Mouse (Mus musculus) limb, embryonic 13.5 days (tissue): ENCODE data around the gene Gm7982. TPM values are rescaled to one million over a fixed set of nuclear protein-coding genes. Genes with fewer than 3 reads are reported as not detected.
"Not testable (repeated sequence)": the region's sequence is repeated elsewhere in the genome, so short reads cannot be mapped to it uniquely, and the experiment has no call there.

Experiments used
- ATAC-seq: fragments of 200-750 bp; cut with Nextera tagmentation; 2 replicates; pipeline ENCODE4 v1.8.0; 2017; ENCODE audit warnings: low read depth, moderate number of reproducible peaks, moderate TSS enrichment; ENCODE audit not compliant: low FRiP score
- H3K27ac ChIP-seq: fragments of 300-500 bp; sonication (generic); 2 replicates; pipeline ENCODE4 v1.5.1; 2015; ENCODE audit warnings: inconsistent platforms, mild to moderate bottlenecking, moderate library complexity
- H3K27me3 ChIP-seq: fragments of 300-500 bp; sonication (generic); 2 replicates; pipeline ENCODE4 v1.6.1; 2015; ENCODE audit warnings: mild to moderate bottlenecking, inconsistent platforms
- H3K36me3 ChIP-seq: fragments of 300-500 bp; sonication (generic); 2 replicates; pipeline ENCODE4 v1.6.1; 2015; ENCODE audit warnings: inconsistent platforms, mild to moderate bottlenecking, moderate library complexity
- H3K4me1 ChIP-seq: fragments of 300-500 bp; sonication (generic); 2 replicates; pipeline ENCODE4 v1.6.1; 2015; ENCODE audit warnings: inconsistent platforms
- H3K4me2 ChIP-seq: fragments of 300-500 bp; sonication (generic); replicated peaks from 2 replicates; pipeline ENCODE4 v1.6.1; 2015; ENCODE audit warnings: inconsistent platforms, mild to moderate bottlenecking, moderate library complexity
- H3K4me3 ChIP-seq: fragments of 300-500 bp; sonication (generic); 2 replicates; pipeline ENCODE4 v1.5.1; 2015; ENCODE audit warnings: moderate library complexity, mild to moderate bottlenecking, inconsistent platforms
- H3K9ac ChIP-seq: fragments of 300-500 bp; sonication (generic); 2 replicates; pipeline ENCODE4 v1.6.1; 2015; ENCODE audit warnings: mild to moderate bottlenecking, inconsistent platforms
- H3K9me3 ChIP-seq: fragments of 300-500 bp; sonication (generic); 2 replicates; pipeline ENCODE4 v1.6.1; 2016; ENCODE audit warnings: inconsistent platforms
- WGBS: fragments of 180-500 bp; shearing (Covaris S2); methylation state at CpG from one replicate; pipeline ENCODE4 v1.1.7; 2015; 5-methylcytosine and 5-hydroxymethylcytosine counted together
- polyA plus RNA-seq: library from polyadenylated mRNA; unstranded; fragments of >200 nt; fragmentation: Nextera tagmentation; extraction: Ambion mirVana; gene quantifications from 2 replicates; pipeline ENCODE4 v1.2.1, GENCODE M21; 2015

Gene Gm7982
- polyA plus RNA-seq, result not detected in 2 replicates

- H3K27me3 ChIP-seq, H3K4me1 ChIP-seq, H3K9me3 ChIP-seq, ATAC-seq, H3K4me2 ChIP-seq, H3K9ac ChIP-seq, H3K4me3 ChIP-seq, H3K36me3 ChIP-seq, H3K27ac ChIP-seq: not testable (repeated sequence)
- no CpG with 5 or more reads among the region's 3 CpGs for WGBS
These were observed at the start of gene Gm7982 for GRCm38 (mm10) chr5:95741714-95742113. Gene Gm7982 (plus strand): TSS chr5:95742014.

- H3K9ac ChIP-seq, ATAC-seq, H3K4me1 ChIP-seq, H3K27ac ChIP-seq, H3K4me2 ChIP-seq, H3K4me3 ChIP-seq, H3K27me3 ChIP-seq, H3K36me3 ChIP-seq, H3K9me3 ChIP-seq: not testable (repeated sequence)
- no CpG with 5 or more reads among the region's 1 CpGs for WGBS
These were observed 5.7 kb upstream of the Gm7982 start, which contains the start of gene Gm7978 for GRCm38 (mm10) chr5:95736073-95736472. Gene Gm7978 (minus strand): TSS chr5:95736173.

GRCm38 (mm10) chr5:95775690-95776089, 33.9 kb downstream of the Gm7982 start, which contains the start of gene E330014E10Rik:
Gene E330014E10Rik (plus strand): TSS chr5:95775990.
- not testable (repeated sequence) for H3K9me3 ChIP-seq, H3K4me3 ChIP-seq, H3K9ac ChIP-seq, H3K36me3 ChIP-seq, H3K4me2 ChIP-seq, ATAC-seq, H3K27me3 ChIP-seq, H3K4me1 ChIP-seq, H3K27ac ChIP-seq
- WGBS, result no CpG with 5 or more reads among the region's 2 CpGs

Other genes with a start within 250 kb of the Gm7982 start
- not detected in 2 replicates for gene Gm3286, start 231.3 kb upstream of the Gm7982 start, polyA plus RNA-seq
- not detected in 2 replicates for gene Gm7971, start 147.1 kb upstream of the Gm7982 start, polyA plus RNA-seq
- gene Gm7978, start 5.8 kb upstream of the Gm7982 start, polyA plus RNA-seq, result not detected in 2 replicates
- gene E330014E10Rik, start 34.0 kb downstream of the Gm7982 start, polyA plus RNA-seq, result not detected in 2 replicates
- gene Cxcl13, start 214.9 kb downstream of the Gm7982 start, polyA plus RNA-seq, result 1.4 and 1.7 TPM in 2 replicates